Mouse (Mus musculus): ENCODE data around the gene Cacfd1. TPM values are rescaled to one million over a fixed set of nuclear protein-coding genes. Genes with fewer than 3 reads are reported as not detected.

The Cacfd1 gene
- total RNA-seq, 2 experiments from 2014 or later = 5.5 to 29.2 TPM

GRCm38 (mm10) chr2:27025545-27025944 lies 15.8 kb downstream of the Cacfd1 start:
- no peak for ATAC-seq (replicated peaks; ENCODE audit: low FRiP score, low TSS enrichment, poor library complexity, severe bottlenecking)

DNA sequence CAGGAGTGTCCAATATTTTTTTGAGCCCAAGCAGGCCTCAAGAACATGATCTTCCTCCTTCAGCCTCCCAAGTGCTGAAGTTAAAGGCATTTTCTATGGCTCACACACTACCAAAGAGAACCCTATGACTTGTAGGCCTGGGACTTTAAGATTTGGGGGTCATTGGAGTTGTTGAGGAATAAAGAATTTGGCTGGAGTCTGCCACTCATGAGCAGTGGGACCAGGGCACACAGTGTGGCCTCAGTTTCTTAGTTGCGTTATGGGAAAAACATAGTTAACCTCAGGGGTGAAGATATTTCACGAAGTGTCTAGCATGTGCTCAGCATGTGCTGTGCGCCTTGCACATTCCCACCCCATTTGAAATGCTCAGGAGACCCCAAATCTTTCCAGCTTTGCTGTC lies 16.6 kb downstream of the Cacfd1 start:
- no peak for ATAC-seq (replicated peaks; ENCODE audit: low FRiP score, low TSS enrichment, poor library complexity, severe bottlenecking)

- ATAC-seq (replicated peaks; ENCODE audit: low FRiP score, low TSS enrichment, poor library complexity, severe bottlenecking) = no peak
Measured at GRCm38 (mm10) chr2:27026857-27027617, 17.3 kb downstream of the Cacfd1 start.

DNA sequence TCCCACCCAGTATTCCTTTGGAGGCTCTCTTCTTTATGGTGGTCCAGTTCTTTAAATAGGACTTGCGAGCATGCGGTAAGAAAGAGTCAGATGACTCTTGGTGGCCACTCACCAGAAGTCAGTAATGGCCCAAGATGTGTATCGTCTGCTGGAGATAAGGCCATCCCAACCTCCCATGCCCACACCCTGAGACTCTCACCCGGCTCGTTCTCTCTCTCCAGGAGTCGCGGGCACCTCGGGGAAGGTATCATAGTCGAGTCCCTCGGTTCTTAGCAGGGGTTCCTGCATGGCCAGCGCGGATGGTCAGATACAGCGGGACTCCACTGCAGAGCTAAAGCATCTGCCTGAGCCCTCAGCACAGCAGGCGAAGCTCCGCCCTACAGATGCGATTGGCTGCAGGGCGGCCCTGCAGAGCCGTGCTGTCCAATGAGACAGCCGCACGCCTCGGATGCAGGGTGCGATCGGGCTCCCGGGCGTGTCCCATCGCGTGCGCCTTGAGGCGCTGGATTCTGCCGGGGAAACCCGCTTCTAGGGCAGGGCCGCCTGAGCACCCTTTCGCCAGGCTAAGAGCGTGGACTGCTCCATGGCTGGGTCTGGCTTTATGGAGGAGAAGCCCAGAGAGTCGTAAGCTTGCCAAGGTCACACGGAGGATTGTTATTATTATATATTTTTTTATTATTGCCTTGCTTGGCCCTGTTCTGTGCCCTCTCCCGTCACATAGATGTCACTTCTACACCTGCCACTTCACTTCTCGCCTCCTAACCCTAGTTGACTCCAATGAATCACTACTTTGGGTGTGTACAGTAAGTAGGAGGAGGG lies 18.1 kb downstream of the Cacfd1 start, which contains the start of gene Slc2a6:
TSS of gene Slc2a6 (minus strand) at position 381 of the 819 bp plus-strand sequence.
- peak; percentile 99 for ATAC-seq (replicated peaks; ENCODE audit: low FRiP score, low TSS enrichment, poor library complexity, severe bottlenecking)

DNA sequence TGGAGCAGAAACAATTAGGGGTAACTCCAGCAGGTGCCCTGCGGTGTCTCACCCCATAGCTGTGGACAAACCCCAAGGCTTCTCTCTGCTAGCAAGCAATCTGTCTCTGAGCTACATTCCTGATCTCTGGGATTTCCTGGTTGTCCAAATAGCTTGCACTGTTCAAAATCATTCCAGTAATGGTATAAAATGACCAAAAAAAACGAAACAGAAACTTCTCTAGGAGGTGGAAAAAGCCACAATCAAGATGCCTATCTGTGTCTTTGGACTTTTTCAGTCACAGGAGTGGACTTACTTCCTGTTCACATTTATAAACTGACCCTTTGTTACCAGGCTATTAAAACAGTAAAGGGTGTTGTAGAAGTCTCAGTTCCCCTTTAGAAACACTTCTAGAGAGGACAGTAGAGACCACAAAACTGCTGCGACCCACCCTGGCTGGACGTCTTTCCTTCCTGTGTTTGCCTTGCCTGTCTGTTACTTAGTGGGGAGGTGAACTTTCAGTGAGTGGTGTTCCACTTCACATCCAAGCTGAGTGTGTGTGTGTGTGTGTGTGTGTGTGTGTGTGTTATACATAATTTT lies 18.8 kb downstream of the Cacfd1 start:
- ATAC-seq (replicated peaks; ENCODE audit: low FRiP score, low TSS enrichment, poor library complexity, severe bottlenecking) = no peak

DNA sequence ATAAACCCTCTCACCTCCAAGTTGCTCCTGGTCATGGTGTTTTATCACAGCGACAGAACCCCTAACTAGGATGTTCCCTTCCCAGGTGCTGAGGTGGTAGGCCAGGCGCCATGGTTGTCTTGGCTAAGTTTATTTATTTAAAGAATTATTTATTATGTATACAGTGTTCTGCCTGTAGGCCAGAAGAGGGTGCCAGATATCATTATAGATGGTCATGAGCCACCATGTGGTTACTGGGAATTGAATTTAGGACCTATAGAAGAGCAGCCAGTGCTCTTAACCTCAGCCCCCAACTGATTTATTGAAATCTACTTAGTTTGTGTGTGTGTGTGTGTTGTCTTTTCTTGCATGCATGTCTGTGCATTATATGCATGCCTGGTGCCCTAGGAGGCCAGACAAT lies 22.6 kb downstream of the Cacfd1 start:
- no peak for ATAC-seq (replicated peaks; ENCODE audit: low FRiP score, low TSS enrichment, poor library complexity, severe bottlenecking)

- ATAC-seq (replicated peaks; ENCODE audit: low FRiP score, low TSS enrichment, poor library complexity, severe bottlenecking) = no peak
Measured at GRCm38 (mm10) chr2:27036003-27036402, 26.3 kb downstream of the Cacfd1 start.

- ATAC-seq (replicated peaks; ENCODE audit: low FRiP score, low TSS enrichment, poor library complexity, severe bottlenecking) = no peak
Measured at GRCm38 (mm10) chr2:27037008-27037407, 27.3 kb downstream of the Cacfd1 start.

- 0 out of 2 replicates have a peak, but pooled peaks have one; percentile 41 for ATAC-seq (replicated peaks; ENCODE audit: low FRiP score, low TSS enrichment, poor library complexity, severe bottlenecking)
Measured at GRCm38 (mm10) chr2:27038596-27038995, 28.9 kb downstream of the Cacfd1 start.

GRCm38 (mm10) chr2:27039286-27039685 lies 29.6 kb downstream of the Cacfd1 start:
- ATAC-seq (replicated peaks; ENCODE audit: low FRiP score, low TSS enrichment, poor library complexity, severe bottlenecking) = 0 out of 2 replicates have a peak, but pooled peaks have one; percentile 12

GRCm38 (mm10) chr2:27042131-27042844 lies 32.6 kb downstream of the Cacfd1 start:
- no peak for ATAC-seq (replicated peaks; ENCODE audit: low FRiP score, low TSS enrichment, poor library complexity, severe bottlenecking)

DNA sequence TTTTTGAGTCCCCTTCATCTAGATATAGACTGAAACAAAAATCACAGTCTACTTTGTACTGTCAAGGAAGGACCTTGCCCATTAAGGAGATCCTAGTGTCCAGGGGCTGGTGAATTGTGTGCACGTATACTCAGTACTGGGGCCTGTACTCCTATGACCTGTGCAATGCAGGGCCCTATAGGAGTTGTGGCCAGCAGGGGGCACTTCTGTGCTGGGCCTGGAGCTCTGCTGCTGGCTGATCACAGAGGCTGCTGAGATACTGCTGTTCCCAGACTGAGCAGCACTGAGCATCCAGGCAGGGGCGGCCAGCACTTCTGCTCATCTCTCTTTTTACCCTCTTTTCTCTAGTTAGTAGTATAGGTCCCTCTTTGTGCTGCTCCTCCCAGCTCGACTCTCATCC lies 33.7 kb downstream of the Cacfd1 start:
- ATAC-seq (replicated peaks; ENCODE audit: low FRiP score, low TSS enrichment, poor library complexity, severe bottlenecking) = peak; percentile 66

- ATAC-seq (replicated peaks; ENCODE audit: low FRiP score, low TSS enrichment, poor library complexity, severe bottlenecking) = no peak
Measured at GRCm38 (mm10) chr2:27044166-27044565, 34.4 kb downstream of the Cacfd1 start.

- no peak for ATAC-seq (replicated peaks; ENCODE audit: low FRiP score, low TSS enrichment, poor library complexity, severe bottlenecking)
Measured at GRCm38 (mm10) chr2:27044641-27045040, 34.9 kb downstream of the Cacfd1 start.

GRCm38 (mm10) chr2:27045979-27046770 lies 36.4 kb downstream of the Cacfd1 start:
- no peak for ATAC-seq (replicated peaks; ENCODE audit: low FRiP score, low TSS enrichment, poor library complexity, severe bottlenecking)

DNA sequence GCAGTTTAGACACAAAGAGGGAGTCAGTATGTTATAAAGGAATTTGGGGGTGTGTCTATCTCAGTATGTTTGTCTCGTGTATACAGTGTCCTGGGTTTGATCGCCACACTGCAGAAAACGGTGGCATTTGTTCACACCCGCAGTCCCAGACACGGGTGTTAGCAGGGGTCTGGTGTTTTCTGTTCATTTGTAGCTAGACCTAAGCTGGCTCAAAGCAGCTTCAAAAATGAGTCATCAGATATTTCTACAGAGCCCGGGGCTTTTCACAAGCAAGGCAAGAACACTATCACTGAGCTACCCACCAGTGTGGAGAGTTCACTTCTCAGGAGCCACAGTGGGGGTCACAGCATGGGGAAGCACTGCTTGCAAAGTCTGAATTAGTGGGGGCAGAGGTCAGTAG lies 39.7 kb downstream of the Cacfd1 start:
- ATAC-seq (replicated peaks; ENCODE audit: low FRiP score, low TSS enrichment, poor library complexity, severe bottlenecking) = no peak

- no peak for ATAC-seq (replicated peaks; ENCODE audit: low FRiP score, low TSS enrichment, poor library complexity, severe bottlenecking)
Measured at GRCm38 (mm10) chr2:27058251-27058650, 48.5 kb downstream of the Cacfd1 start.

GRCm38 (mm10) chr2:27058751-27059150 lies 49.0 kb downstream of the Cacfd1 start:
- ATAC-seq (replicated peaks; ENCODE audit: low FRiP score, low TSS enrichment, poor library complexity, severe bottlenecking) = no peak

DNA sequence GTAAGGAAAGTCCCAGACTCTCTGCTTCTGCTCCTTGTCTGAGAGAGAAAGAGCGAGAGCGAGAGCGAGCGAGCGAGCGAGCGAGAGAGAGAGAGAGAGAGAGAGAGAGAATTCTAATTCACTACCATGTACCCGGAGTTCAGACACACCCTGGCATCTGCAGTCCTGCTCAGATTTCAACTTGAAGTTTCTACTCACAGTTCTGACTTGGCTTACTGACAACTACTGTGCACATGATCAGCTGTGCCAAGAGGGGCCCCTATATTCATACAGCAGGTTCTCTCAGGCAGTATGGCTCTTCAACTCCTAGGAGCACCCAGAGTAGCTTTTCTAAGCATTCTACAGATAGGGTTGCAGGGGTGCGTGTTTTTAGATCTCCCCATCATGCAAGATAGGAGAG lies 49.5 kb downstream of the Cacfd1 start:
- no peak for ATAC-seq (replicated peaks; ENCODE audit: low FRiP score, low TSS enrichment, poor library complexity, severe bottlenecking)
